Mouse (Mus musculus): ENCODE results near the gene Zfp819. TPM values are rescaled to one million over a fixed set of nuclear protein-coding genes. Genes with fewer than 3 reads are reported as not detected.
A peak's percentile ranks its signal among the peaks of the same experiment; 100 is the strongest.

Zfp819 gene
- not detected in 2 replicates for total RNA-seq (2017)

GRCm38 (mm10) chr7:43606896-43607742 is at the start of gene Zfp819:
Zfp819 (plus strand) TSS chr7:43607169.
- peak; percentile 79 to 85 for ATAC-seq (replicated peaks in 1 of 2; ENCODE audit: insufficient read depth in 1 of 2, low FRiP score in 2 of 2, low TSS enrichment in 1 of 2, low read depth in 1 of 2, poor library complexity in 2 of 2, severe bottlenecking in 2 of 2)

DNA sequence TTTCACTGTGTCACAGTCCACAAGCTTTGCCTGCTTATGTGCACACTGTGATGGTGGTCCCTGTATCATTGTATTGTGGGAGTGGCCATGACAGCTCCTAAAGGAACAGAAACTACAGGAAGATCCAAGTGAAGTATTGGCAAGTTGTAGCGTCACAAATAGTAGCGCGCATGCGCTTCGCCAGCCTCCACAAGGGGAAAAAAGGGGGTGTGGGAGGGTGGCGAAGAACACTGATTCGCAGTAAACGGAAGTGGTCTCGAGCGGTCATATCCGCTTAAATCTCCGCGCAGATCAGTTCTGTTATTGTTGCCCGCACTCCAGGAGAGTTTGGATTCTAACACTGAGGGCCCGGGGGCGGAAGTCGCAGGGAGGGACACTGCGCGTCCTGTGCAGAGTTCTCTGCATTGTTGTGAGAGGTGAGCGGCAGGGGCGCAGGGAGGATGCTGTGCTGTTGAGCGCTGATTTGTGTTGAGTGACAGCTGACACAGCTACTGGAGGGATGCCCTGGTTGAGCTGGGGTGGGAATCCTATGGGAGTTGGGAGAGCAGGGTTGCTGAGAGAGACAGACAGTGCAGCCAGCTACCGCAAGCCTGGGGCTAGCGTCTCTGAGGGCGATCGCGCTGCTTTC is 44.8 kb upstream of the Zfp819 start, which contains the start of gene Zfp658:
TSS of gene Zfp658 (plus strand) at position 251 of the 628 bp plus-strand sequence.
- peak; percentile 88 to 93 for ATAC-seq (replicated peaks in 1 of 2; ENCODE audit: insufficient read depth in 1 of 2, low FRiP score in 2 of 2, low TSS enrichment in 1 of 2, low read depth in 1 of 2, poor library complexity in 2 of 2, severe bottlenecking in 2 of 2)

DNA sequence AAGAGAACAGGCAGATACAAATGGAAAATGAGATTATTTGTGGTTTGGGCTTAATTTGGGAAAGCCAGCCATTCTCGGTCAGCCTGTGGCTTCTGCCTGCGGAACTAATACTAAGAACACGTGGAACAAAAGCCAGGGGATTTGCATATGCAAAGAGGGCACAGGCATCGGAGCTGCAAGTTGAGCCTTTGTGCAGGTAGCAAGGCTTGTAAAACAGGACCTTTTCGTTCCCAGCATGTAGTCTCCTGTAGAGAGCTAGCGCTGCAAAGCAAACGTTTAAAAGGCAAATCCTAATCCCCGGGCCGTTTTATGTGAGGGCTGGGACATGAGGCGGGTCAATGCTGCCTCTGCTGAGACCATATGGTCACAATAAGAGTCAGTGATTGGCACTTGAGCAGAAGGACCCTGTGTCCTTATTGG is 44.3 kb upstream of the Zfp819 start:
- ATAC-seq (replicated peaks in 1 of 2; ENCODE audit: insufficient read depth in 1 of 2, low FRiP score in 2 of 2, low TSS enrichment in 1 of 2, low read depth in 1 of 2, poor library complexity in 2 of 2, severe bottlenecking in 2 of 2): peak; percentile 30 to 44; a peak in 3 of 4 replicates

GRCm38 (mm10) chr7:43563300-43563699 is 43.7 kb upstream of the Zfp819 start:
- 0 out of 4 replicates have a peak, but pooled peaks of 1 of the 2 experiments have one; percentile 1 for ATAC-seq (replicated peaks in 1 of 2; ENCODE audit: insufficient read depth in 1 of 2, low FRiP score in 2 of 2, low TSS enrichment in 1 of 2, low read depth in 1 of 2, poor library complexity in 2 of 2, severe bottlenecking in 2 of 2)

GRCm38 (mm10) chr7:43571216-43571615 is 35.8 kb upstream of the Zfp819 start:
- no peak for ATAC-seq (replicated peaks in 1 of 2; ENCODE audit: insufficient read depth in 1 of 2, low FRiP score in 2 of 2, low TSS enrichment in 1 of 2, low read depth in 1 of 2, poor library complexity in 2 of 2, severe bottlenecking in 2 of 2)

DNA sequence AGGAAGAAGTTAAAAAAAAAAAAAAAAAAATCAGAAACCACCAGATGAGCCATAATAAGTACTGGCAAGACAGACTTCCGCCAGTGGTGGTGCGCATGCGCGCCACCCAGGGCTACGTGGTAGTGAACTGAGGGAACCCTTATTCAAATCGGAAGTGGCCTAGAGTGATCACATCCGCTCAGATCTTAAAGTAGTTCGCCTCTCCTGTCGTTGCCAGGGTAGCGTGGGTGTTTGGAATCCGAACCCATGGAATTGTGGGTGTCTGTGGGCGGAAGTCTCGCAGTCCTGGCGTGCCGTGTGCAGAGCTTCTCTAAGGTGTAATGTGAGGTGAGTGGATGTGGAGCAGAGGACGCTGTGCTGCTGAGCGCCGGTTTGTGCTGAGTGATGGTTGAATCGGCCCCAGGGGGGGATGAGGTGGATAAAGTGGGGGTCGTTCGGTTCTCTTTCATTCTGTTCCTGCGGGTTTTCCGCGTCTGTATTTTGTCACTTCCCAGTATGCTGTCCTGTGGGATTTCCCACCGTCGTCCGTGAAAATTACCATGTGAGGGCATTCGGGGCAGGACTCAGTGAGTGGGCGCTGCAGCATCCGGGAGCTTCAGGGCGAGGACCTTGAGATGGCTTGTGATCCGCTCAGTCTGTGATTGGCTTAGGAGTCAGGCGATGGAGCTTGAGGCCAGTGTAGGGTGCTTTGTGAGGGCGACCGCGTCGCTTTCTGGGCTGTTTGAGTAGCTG is 27.4 kb upstream of the Zfp819 start, which contains the start of gene Zfp719:
TSS of gene Zfp719 (plus strand) at position 171 of the 732 bp plus-strand sequence.
- ATAC-seq (replicated peaks in 1 of 2; ENCODE audit: insufficient read depth in 1 of 2, low FRiP score in 2 of 2, low TSS enrichment in 1 of 2, low read depth in 1 of 2, poor library complexity in 2 of 2, severe bottlenecking in 2 of 2): peak; percentile 95 to 98

- no peak for ATAC-seq (replicated peaks in 1 of 2; ENCODE audit: insufficient read depth in 1 of 2, low FRiP score in 2 of 2, low TSS enrichment in 1 of 2, low read depth in 1 of 2, poor library complexity in 2 of 2, severe bottlenecking in 2 of 2)
These were observed 26.4 kb upstream of the Zfp819 start for GRCm38 (mm10) chr7:43580526-43580925.

DNA sequence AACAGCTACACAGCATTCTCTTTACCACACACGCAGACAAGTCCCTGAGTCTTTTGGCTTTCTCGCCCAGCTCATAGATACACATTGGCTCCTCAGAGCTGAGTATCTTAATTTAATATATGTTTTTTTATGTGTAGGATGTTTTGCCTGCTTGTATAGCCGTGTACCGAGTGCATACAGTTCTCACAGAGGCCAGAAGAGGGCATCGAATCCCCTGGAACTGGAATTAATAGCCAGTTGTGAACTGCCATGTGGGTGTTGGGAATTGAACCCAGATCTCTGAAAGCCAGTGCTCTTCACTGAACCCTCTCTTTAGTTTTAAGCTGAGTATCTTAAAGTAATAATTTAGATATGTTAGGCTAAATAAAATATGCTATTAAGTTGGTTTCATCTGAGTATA is 22.2 kb upstream of the Zfp819 start:
- no peak for ATAC-seq (replicated peaks in 1 of 2; ENCODE audit: insufficient read depth in 1 of 2, low FRiP score in 2 of 2, low TSS enrichment in 1 of 2, low read depth in 1 of 2, poor library complexity in 2 of 2, severe bottlenecking in 2 of 2)

DNA sequence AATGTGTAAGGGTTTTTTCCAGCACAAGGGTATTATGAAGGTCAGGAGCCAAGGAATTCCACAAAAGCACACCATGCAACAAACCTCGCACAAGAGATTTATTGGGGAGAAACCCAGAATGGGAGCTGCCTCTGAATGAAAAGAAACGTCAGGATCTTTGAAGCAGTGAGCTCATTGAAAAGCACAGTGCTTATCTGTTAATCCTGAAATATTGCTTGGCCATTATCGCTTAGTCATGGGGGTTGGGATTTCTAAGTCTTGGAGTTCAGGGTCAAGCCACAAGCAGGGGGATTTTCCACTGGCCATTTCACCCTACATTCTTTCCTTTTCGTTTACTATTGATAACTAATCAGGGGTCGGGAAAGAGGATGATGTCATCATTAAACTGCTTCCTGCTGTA is 5.1 kb upstream of the Zfp819 start:
- ATAC-seq (replicated peaks in 1 of 2; ENCODE audit: insufficient read depth in 1 of 2, low FRiP score in 2 of 2, low TSS enrichment in 1 of 2, low read depth in 1 of 2, poor library complexity in 2 of 2, severe bottlenecking in 2 of 2): no peak

- peak; percentile 42 to 48; a peak in 1 of 4 replicates for ATAC-seq (replicated peaks in 1 of 2; ENCODE audit: insufficient read depth in 1 of 2, low FRiP score in 2 of 2, low TSS enrichment in 1 of 2, low read depth in 1 of 2, poor library complexity in 2 of 2, severe bottlenecking in 2 of 2)
These were observed 846 bp downstream of the Zfp819 start for GRCm38 (mm10) chr7:43607743-43608287.

- no peak for ATAC-seq (replicated peaks in 1 of 2; ENCODE audit: insufficient read depth in 1 of 2, low FRiP score in 2 of 2, low TSS enrichment in 1 of 2, low read depth in 1 of 2, poor library complexity in 2 of 2, severe bottlenecking in 2 of 2)
These were observed 1.4 kb downstream of the Zfp819 start for GRCm38 (mm10) chr7:43608316-43608824.

DNA sequence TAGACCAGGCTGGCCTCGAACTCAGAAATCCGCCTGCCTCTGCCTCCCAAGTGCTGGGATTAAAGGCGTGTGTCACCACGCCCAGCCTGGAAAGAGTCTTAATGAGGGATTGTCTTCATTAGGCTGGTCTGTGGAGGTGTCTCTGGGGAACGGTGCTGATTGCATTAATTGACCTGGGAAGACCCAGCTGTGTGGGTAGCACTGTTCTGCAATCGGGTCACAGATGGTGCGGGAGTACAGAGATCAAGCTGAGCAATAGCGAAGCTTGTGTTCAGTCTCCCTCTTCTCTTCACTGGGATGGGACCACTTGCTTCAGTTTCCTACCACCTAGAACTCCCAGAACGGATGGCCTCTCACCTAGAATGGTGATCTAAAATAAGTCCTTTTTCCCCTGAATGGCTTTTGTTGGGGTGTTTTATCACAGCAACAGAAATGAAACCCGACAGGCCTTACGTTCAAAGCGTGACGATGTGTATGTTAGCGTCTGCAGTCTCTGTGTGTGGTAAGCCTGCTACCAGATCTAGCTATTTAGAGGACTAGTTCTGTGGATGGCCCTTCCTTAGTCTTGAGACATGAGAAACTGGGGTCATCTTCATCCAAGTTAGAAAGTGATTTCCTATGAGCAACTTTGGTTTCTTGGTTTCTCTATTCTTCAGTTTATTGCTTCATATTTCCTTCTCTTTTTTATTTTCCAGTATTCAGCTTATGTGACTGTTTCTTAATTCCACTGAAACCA is 7.0 kb downstream of the Zfp819 start:
- ATAC-seq (replicated peaks in 1 of 2; ENCODE audit: insufficient read depth in 1 of 2, low FRiP score in 2 of 2, low TSS enrichment in 1 of 2, low read depth in 1 of 2, poor library complexity in 2 of 2, severe bottlenecking in 2 of 2): peak in 1 of 2 experiments; percentile 66; a peak in 1 of 4 replicates

DNA sequence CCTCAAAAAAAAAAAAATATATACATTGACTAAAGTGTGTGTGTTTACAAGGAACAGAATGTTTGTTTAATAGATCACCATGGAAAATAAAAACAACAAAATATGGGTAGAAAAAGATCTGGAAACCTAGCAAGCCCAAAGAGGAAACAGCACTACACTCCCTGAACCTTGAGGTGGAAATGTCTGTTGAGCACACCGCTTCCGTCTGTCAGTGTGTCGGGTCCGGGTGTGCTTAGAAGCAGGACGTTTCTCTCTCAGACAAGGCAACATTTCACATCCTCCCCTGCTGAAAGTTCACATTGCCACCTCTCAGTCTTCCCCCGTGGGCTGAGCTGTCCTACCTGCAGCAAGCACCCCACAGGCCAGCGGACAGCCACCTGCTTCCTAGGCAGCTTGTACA is 16.0 kb downstream of the Zfp819 start:
- peak; percentile 29 to 49; a peak in 2 of 4 replicates for ATAC-seq (replicated peaks in 1 of 2; ENCODE audit: insufficient read depth in 1 of 2, low FRiP score in 2 of 2, low TSS enrichment in 1 of 2, low read depth in 1 of 2, poor library complexity in 2 of 2, severe bottlenecking in 2 of 2)

DNA sequence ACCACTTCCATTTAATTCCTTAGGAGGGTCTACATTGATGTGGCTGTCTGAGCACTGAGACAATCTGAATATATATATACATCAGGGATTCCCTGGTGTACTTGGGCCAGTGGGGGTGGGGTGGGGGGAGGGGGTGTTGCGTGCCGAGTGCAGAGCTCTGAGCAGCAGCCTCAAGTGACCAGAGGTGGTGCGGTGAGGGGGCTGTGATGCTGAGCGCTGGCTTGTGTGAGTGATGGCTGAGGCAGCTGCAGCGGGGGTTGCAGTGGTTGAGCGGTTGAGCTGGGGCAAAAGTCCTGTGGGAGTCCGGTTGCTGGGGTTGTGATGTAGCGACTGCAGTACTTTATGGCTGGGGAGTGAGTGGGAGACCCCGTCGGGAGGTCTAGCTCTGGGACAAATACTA is 16.9 kb downstream of the Zfp819 start:
- no peak for ATAC-seq (replicated peaks in 1 of 2; ENCODE audit: insufficient read depth in 1 of 2, low FRiP score in 2 of 2, low TSS enrichment in 1 of 2, low read depth in 1 of 2, poor library complexity in 2 of 2, severe bottlenecking in 2 of 2)

DNA sequence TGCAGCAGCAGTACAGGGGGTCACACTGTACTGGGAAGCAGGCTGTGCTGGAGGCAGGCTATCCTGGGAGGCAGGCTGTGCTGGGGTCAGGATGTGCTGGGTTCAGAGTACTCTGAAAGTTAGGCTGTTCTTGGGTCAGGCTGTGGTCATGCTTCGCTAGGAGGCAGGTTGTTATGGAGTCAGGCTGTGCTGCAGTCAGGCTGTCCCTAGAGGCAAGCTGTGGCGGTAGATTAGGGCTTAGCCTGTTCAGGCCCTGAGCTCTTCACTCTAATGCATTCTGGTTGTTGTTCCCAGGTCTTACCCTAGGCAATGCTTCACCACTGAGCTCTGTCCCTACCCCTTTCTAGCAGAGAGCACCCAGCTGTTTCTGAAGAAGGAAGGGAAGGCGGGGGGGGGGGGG is 18.1 kb downstream of the Zfp819 start:
- no peak for ATAC-seq (replicated peaks in 1 of 2; ENCODE audit: insufficient read depth in 1 of 2, low FRiP score in 2 of 2, low TSS enrichment in 1 of 2, low read depth in 1 of 2, poor library complexity in 2 of 2, severe bottlenecking in 2 of 2)

DNA sequence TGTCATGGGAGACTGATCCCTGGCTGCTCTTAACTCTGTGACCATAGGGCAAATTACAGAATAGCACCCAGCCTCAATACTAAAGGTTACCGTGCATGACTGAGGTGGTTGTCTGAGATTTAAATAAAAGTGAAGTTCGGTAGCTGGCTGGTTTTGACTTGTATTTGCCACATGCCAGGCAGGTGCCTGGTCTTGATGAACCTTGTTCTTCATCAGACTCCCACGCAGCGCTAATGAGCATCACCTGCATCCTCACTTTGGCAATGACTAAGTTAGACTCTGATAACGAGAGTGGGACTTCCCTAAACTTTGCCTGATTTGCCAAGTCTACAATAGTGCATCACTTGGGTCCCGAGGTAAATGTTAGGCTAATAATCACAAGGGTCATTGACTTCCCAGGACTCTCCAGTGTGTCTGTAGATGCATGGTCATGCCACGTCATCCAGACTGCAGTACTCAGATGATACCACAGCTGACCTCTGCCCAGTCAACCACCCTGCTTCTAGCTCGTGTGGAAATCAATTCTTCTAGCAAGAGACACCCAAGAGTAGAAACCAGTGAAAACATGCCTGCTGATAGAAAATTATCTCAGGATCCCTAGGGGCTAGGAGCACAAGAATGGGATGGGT is 18.9 kb downstream of the Zfp819 start:
- ATAC-seq (replicated peaks in 1 of 2; ENCODE audit: insufficient read depth in 1 of 2, low FRiP score in 2 of 2, low TSS enrichment in 1 of 2, low read depth in 1 of 2, poor library complexity in 2 of 2, severe bottlenecking in 2 of 2): no peak
